22 mouse cellular contexts compared by ENCODE assay signal in genomic region chr2:132505828-132506227, GRCm38 (mm10).
DNase-seq lines count a peak whose midpoint lies in the region; ATAC-seq lines count a peak whose summit lies in the region.
"Had no signal": no experiment of that assay in that cellular context is flagged by ENCODE, and none has a peak within 500 bp of the region (broad histone marks: within the 10 kb centered on the region; RNA-seq: fewer than 3 reads in every experiment).

No protein-coding gene starts in this region.

- WGBS in heart, embryonic 10.5 days: 88% methylated on average over 6 of the region's 6 CpGs
- 87% methylated on average over 6 of the region's 6 CpGs for WGBS in heart, embryonic 11.5 days (ENCODE audit: insufficient replicate concordance)
- 80% methylated on average over 6 of the region's 6 CpGs for WGBS in midbrain, embryonic 11.5 days
- 82% methylated on average over 6 of the region's 6 CpGs for WGBS in midbrain, embryonic 15.5 days

- no peaks in the 10 kb centered on the region for H3K36me3 ChIP-seq in heart, embryonic 10.5 days
- H3K36me3 ChIP-seq in heart, embryonic 11.5 days (ENCODE audit: control insufficient read depth, insufficient read depth, low read length): no peaks in the 10 kb centered on the region
- H3K36me3 ChIP-seq in midbrain, embryonic 11.5 days (ENCODE audit: control insufficient read depth, insufficient read depth, low read length): no peaks in the 10 kb centered on the region
- no peaks in the 10 kb centered on the region for H3K36me3 ChIP-seq in midbrain, embryonic 15.5 days (replicated peaks)
- H3K36me3 ChIP-seq: G1E had no signal

- H3K4me1 ChIP-seq in heart, embryonic 10.5 days: no peaks in the 10 kb centered on the region; the same call in 1 of the 2 replicates
- H3K4me1 ChIP-seq in heart, embryonic 11.5 days (ENCODE audit: control insufficient read depth, insufficient read depth, low read length): peaks cover 4% of the 10 kb centered on the region; the same call in 1 of the 2 replicates
- H3K4me1 ChIP-seq in midbrain, embryonic 11.5 days (ENCODE audit: control insufficient read depth, insufficient read depth, low read length): no peaks in the 10 kb centered on the region
- H3K4me1 ChIP-seq in midbrain, embryonic 15.5 days: no peaks in the 10 kb centered on the region

- H3K9ac ChIP-seq in heart, embryonic 11.5 days (ENCODE audit: low read depth, low read length): no peak overlapping the region
- no peak overlapping the region for H3K9ac ChIP-seq in midbrain, embryonic 11.5 days (ENCODE audit: low read length)
- no peak overlapping the region for H3K9ac ChIP-seq in midbrain, embryonic 15.5 days

- H3K4me3 ChIP-seq in heart, embryonic 10.5 days: no peak overlapping the region
- H3K4me3 ChIP-seq in heart, embryonic 11.5 days (ENCODE audit: low read depth, low read length): no peak overlapping the region
- H3K4me3 ChIP-seq in midbrain, embryonic 11.5 days (ENCODE audit: low read depth, low read length): no peak overlapping the region
- H3K4me3 ChIP-seq in midbrain, embryonic 15.5 days: no peak overlapping the region

- peak; percentile 25 for DNase-seq in heart, adult 11 months
- DNase-seq in heart, adult 9 months (ENCODE audit: low spot score in 2 of 2): no peak
- peak; percentile 64 for DNase-seq in heart, embryonic 10.5 days (ENCODE audit: low spot score)
- peak; percentile 60 for DNase-seq in midbrain, embryonic 11.5 days (ENCODE audit: low spot score, missing footprints)
- peak; percentile 23 for DNase-seq in testis, postnatal 10 days (ENCODE audit: low spot score)
- no peak for DNase-seq in testis, postnatal 14 days (ENCODE audit: low spot score)
- DNase-seq: adrenal gland, adult 2 months; adrenal gland, adult 8-10 months; adrenal gland, postnatal 10 days; adrenal gland, postnatal 14 days; adrenal gland, postnatal 25 days; adrenal gland, postnatal 36 days; B cell, adult 2 months; cerebellum, adult 11 months; cerebellum, adult 11-12 months had no signal

- H3K27ac ChIP-seq in heart, embryonic 10.5 days: no peak overlapping the region
- no peak overlapping the region for H3K27ac ChIP-seq in heart, embryonic 11.5 days (ENCODE audit: low read depth, low read length)
- no peak overlapping the region for H3K27ac ChIP-seq in midbrain, embryonic 11.5 days (ENCODE audit: low read depth, low read length)
- H3K27ac ChIP-seq in midbrain, embryonic 15.5 days: no peak overlapping the region

- ATAC-seq in heart, embryonic 11.5 days (replicated peaks; ENCODE audit: insufficient number of reproducible peaks, low FRiP score, low TSS enrichment): no peak
- ATAC-seq in midbrain, embryonic 11.5 days (ENCODE audit: low FRiP score): no peak
- no peak for ATAC-seq in midbrain, embryonic 15.5 days (replicated peaks)
- ATAC-seq: activated CD4-positive, CD25-positive, alpha-beta regulatory T cell, adult 4 months; CD4-positive, CD25-positive, alpha-beta regulatory T cell, adult 4 months; Patski had no signal

- no peak overlapping the region for H3K4me2 ChIP-seq in heart, embryonic 11.5 days
- H3K4me2 ChIP-seq in midbrain, embryonic 11.5 days: no peak overlapping the region
- H3K4me2 ChIP-seq in midbrain, embryonic 15.5 days: no peak overlapping the region

- no peaks in the 10 kb centered on the region for H3K27me3 ChIP-seq in heart, embryonic 10.5 days (ENCODE audit: insufficient read depth, poor library complexity, severe bottlenecking)
- no peaks in the 10 kb centered on the region for H3K27me3 ChIP-seq in heart, embryonic 11.5 days (ENCODE audit: control insufficient read depth, insufficient read depth, low read length)
- no peaks in the 10 kb centered on the region for H3K27me3 ChIP-seq in midbrain, embryonic 11.5 days (ENCODE audit: control insufficient read depth, insufficient read depth, low read length)
- H3K27me3 ChIP-seq in midbrain, embryonic 15.5 days (replicated peaks): no peaks in the 10 kb centered on the region
- H3K27me3 ChIP-seq: CH12.LX had no signal

- H3K9me3 ChIP-seq in heart, embryonic 10.5 days: no peaks in the 10 kb centered on the region
- no peaks in the 10 kb centered on the region for H3K9me3 ChIP-seq in heart, embryonic 11.5 days (replicated peaks; ENCODE audit: control insufficient read depth, low read length)
- H3K9me3 ChIP-seq in midbrain, embryonic 11.5 days (ENCODE audit: control insufficient read depth, low read length): no peaks in the 10 kb centered on the region
- H3K9me3 ChIP-seq in midbrain, embryonic 15.5 days: no peaks in the 10 kb centered on the region
- H3K9me3 ChIP-seq: G1E had no signal

Comparison
In these comparisons a context has a peak if more than half of its experiments do, and no peak if none do; other contexts are left out.
1. DNase-seq: peak in heart, adult 11 months (single experiment), heart, embryonic 10.5 days (single experiment), midbrain, embryonic 11.5 days (single experiment) and testis, postnatal 10 days (single experiment); none in heart, adult 9 months (0 of 2) and testis, postnatal 14 days (single experiment).